Mouse (Mus musculus) cerebellum, adult 2 months (tissue): Measurements from ENCODE around the gene Stx6. TPM values are rescaled to one million over a fixed set of nuclear protein-coding genes. Genes with fewer than 3 reads are reported as not detected.
A peak's percentile ranks its signal among the peaks of the same experiment; 100 is the strongest.

Source experiments
- DNase-seq, 2 experiments: peaks; one replicate each; pipeline ENCODE4 v3.0.0; 2021
- H3K27ac ChIP-seq: fragments of 200-500 bp; 2 replicates; pipeline ENCODE4 v1.5.1; 2012; ENCODE audit warnings: low read length, control low read depth, inconsistent platforms; ENCODE audit not compliant: insufficient read depth
- H3K27me3 ChIP-seq: fragments of 200-500 bp; 2 replicates; pipeline ENCODE4 v1.6.1; 2012; ENCODE audit warnings: inconsistent platforms, mild to moderate bottlenecking, low read length, moderate library complexity; ENCODE audit not compliant: control insufficient read depth, insufficient read depth
- H3K4me1 ChIP-seq: fragments of 200-500 bp; 2 replicates; pipeline ENCODE4 v1.6.1; 2011; ENCODE audit warnings: low read length; ENCODE audit not compliant: control insufficient read depth, insufficient read depth
- H3K4me3 ChIP-seq: fragments of 200-500 bp; replicated peaks from 2 replicates; pipeline ENCODE3; 2011; ENCODE audit warnings: mild to moderate bottlenecking, low read depth, low read length, control low read depth; ENCODE audit not compliant: insufficient read depth
- CTCF ChIP-seq: fragments of 200-500 bp; IDR thresholded peaks from 2 replicates; pipeline ENCODE4 v1.5.1; 2011; ENCODE audit warnings: low read depth, mild to moderate bottlenecking, control low read depth, low read length, moderate library complexity, borderline replicate concordance; ENCODE audit not compliant: insufficient read depth
- POLR2A ChIP-seq: fragments of 200-500 bp; IDR thresholded peaks from 2 replicates; pipeline ENCODE4 v1.6.1; 2011; ENCODE audit warnings: low read length, control low read depth, borderline replicate concordance; ENCODE audit not compliant: insufficient read depth
- WGBS: fragments of 180-500 bp; shearing (Covaris S2); methylation state at CpG from one replicate; pipeline ENCODE4 v1.1.7; 2018; 5-methylcytosine and 5-hydroxymethylcytosine counted together
- polyA plus RNA-seq: library from polyadenylated mRNA; depleted of rRNA; stranded (reverse); fragments of >200 nt; gene quantifications from 2 replicates; pipeline ENCODE4 v1.2.3, GENCODE M21; 2012

The Stx6 gene
- polyA plus RNA-seq, 1 experiment = 83.2 TPM

DNA sequence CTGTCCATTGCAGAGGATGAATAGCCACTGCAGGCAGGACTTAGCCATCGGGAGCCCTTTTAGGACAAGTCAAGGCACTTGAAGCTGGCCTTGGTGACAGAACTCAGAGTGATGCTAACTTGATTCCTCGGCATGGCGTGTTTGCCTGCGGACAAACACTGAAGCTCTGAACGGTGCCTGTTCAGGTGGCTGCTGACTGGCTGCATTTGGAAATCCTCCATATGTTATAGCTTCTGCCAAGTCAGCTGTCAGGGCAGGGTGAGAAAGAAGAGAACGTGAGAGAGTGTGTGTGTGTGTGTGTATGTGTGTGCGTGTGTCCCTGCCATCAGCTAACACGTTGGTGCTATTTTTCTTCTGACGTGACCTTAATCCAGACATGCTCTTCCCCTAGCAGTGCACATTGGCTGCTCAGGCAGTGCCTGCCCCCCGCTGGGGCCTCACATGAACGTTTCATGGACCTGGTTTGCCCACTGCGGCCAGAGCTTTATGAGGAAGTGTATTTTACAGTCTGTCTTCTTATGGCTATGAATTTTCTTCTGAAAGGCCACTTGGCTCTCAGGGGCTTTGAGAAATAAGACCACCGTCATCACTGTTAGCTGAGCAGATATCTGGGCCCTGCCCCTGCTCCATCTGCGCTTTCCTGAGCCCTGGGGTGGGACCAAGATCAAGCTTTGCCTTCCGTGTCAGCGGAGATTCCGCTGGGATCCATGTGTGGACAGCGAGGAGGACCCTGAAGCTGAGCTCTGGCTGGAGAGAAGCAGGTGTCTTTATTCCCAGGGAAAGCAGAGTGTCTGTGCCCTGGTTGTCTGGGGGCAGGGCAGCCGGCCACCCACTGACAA is 47.5 kb downstream of the Stx6 start:
- no peak for TF ChIP-seq POLR2A
- no peak for TF ChIP-seq CTCF
- Histone ChIP-seq H3K27me3 (no peaks in the 10 kb centered on the region), H3K27ac (no peak overlapping the region), H3K4me1 (peaks cover 41% of the 10 kb centered on the region), H3K4me3 (no peak overlapping the region)
- 48% methylated on average over 19 of the region's 19 CpGs for WGBS
- DNase-seq = peak; percentile 39 to 60

DNA sequence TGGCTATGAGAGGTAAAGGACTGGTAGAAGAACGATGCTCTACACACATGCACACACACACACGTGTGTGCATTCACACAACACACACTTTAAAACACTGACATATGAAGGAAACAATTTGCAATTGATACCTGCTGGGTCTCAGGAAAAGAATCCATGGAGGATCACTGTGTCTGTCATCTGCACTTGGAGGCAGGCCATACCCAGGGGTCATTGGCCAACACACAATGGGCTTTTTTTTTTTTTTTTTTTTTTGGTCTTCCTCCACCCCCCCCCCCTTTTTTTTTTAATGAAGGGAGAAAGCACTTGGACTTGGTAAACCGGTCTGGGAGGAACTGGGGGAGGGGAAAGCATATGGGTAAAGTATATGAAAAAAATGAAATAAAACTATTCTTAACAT is 49.3 kb downstream of the Stx6 start:
- WGBS = 83% methylated on average over 3 of the region's 3 CpGs
- Histone ChIP-seq H3K27me3 (no peaks in the 10 kb centered on the region), H3K27ac (no peak overlapping the region), H3K4me3 (no peak overlapping the region), H3K4me1 (peaks cover 52% of the 10 kb centered on the region)
- TF ChIP-seq POLR2A (no peak), CTCF (no peak)
- no peak for DNase-seq

DNA sequence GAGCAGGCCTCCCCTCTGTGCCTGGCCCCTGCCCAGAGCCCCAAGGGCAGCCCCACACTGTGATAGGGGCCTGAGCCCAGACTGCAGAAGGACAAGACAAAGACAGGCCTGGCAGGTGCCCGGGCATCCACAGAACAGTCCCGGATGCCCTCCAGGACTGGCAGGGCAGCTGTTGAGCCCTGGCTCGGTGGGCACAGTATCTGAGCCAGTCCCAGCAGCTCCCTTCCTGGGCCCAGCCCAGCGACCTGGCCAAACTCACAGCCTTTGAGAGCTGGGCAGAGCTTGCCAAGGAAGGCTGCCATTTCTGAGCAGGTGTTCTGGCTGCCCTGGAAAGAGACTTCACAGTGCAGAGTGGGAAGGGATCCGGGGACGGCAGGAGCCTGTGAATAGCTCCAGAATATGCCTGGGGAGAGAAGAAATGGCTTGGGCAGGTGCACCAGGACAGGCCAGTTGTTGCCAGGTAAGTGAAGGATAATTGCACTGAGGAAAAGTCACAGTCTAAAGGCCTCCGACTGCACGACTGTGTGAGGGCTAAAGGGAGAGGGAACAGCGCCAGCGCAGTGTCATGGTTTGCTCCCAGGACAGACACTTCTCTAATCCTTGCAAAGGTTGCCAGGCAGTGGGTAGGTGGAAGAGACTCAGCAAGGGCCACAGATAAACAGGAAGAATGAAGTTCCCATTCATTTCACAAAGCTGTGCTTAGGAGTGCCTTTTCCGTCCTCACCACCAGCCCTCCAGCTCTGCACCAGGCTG is 51.7 kb downstream of the Stx6 start:
- Histone ChIP-seq H3K4me1 (peaks cover 61% of the 10 kb centered on the region), H3K27ac (0 out of 2 replicates have a peak overlapping the region, but pooled peaks have one; percentile 18), H3K27me3 (no peaks in the 10 kb centered on the region), H3K4me3 (no peak overlapping the region)
- 10% methylated on average over 11 of the region's 11 CpGs for WGBS
- TF ChIP-seq POLR2A (no peak), CTCF (no peak)
- peak; percentile 73 to 80 for DNase-seq

DNA sequence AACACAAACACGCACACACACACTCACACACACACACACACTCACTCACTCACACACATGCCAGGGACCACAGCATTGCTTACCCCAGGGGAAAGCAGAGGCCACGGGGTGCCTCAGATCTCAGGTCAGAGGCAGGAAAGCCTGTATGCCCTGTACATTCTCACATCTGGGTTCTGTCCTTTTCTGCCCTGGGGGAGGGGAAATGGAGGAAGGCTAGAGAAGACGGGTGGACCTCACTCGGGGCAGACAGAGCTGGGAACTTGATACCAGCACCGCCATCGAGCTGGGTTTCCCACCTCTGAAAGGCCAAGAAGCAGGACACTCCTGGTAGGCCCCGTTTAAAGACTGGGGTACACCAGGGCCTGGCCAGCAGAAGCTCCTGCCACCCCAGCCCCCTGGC is 52.5 kb downstream of the Stx6 start:
- DNase-seq = no peak
- Histone ChIP-seq H3K4me1 (peaks cover 61% of the 10 kb centered on the region), H3K27ac (no peak overlapping the region), H3K4me3 (no peak overlapping the region), H3K27me3 (no peaks in the 10 kb centered on the region)
- TF ChIP-seq POLR2A (no peak), CTCF (no peak)
- 77% methylated on average over 7 of the region's 7 CpGs for WGBS

DNA sequence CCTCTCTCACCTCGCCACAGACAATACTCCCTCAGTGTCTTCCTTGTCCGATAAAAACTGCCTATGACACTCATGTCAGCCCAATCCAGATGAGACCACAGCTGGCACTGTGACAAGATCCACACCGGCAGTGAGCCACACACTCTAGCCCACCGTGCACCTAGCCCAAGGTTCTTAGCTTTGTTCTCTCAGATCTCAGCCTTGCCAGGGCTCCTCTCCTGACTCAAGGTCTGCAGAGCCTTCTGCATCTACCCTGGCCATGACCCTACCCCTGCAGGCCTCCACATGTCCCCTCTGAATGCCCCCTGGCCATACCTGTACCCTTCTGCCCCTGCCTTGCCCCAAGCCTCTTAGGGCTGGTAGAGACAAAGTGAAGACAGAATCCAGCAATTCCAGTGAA is 53.6 kb downstream of the Stx6 start:
- no peaks in the 10 kb centered on the region for H3K27me3 ChIP-seq
- no peak for DNase-seq
- TF ChIP-seq POLR2A = no peak
- TF ChIP-seq CTCF = no peak
- no peak overlapping the region for H3K4me3 ChIP-seq
- H3K27ac ChIP-seq = no peak overlapping the region
- 66% methylated on average over 4 of the region's 4 CpGs for WGBS
- H3K4me1 ChIP-seq = peaks cover 70% of the 10 kb centered on the region

DNA sequence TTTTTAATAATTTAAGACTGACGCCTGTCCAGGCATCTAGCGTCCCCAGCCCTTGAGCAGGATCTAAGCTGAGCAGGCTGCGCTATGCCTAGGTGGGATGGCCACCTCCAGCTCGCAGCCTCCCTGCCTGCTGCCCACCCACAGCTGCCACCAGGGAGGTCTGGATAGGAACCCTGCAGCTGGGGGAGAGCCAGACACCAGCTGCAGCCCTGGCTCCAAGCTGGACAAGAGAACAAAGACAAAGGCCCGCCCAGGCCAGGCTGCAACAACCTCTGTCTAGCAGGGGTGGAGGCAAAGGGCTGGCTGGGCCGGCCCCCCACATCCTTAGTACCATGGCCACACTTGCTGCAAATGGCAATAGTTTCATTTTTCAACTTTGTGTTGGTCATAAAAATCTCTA is 54.0 kb downstream of the Stx6 start:
- DNase-seq = no peak
- H3K4me1 ChIP-seq = peaks cover 73% of the 10 kb centered on the region
- H3K27me3 ChIP-seq = no peaks in the 10 kb centered on the region
- 79% methylated on average over 6 of the region's 6 CpGs for WGBS
- H3K27ac ChIP-seq = no peak overlapping the region
- TF ChIP-seq CTCF (no peak), POLR2A (no peak)
- no peak overlapping the region for H3K4me3 ChIP-seq

DNA sequence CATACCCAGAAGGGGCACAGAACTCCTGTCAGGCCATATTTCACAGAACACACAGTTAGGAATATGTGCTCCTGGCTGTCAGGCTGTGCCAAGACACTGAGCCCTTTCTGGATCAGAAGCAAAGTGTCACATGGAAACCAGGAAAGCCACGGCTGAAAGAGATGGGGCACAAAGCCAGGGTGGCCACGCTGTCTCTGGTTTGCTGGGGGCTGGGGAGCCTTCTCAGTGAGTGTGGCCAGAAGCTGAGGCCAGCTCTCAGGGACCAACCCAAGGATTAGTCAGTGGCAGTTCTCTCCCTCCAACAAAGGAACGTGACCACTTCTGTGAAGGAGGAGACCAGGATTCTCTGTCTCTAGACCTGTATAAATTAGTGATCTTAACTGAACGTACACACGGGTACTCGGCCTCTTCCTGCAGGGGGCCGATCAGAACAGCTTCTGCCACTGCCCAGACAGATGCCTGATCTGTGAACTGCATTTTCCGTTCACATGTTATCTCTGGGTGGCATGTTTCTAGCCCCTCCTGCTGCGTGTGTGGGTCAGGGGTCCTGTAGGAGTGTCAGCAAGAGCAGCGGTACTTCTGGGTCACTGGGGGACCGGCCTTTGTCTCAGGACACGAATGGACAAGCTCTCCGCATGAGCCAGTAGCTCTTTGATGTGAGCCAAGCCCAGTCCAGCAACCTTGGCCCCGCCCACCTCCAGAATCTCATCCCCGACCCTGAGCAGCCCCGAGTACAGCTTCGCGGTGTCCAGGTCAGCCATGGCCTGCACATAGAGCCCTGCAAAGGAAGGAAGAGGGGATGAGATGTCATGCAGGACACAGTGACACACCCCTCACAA is 54.6 kb downstream of the Stx6 start:
- Histone ChIP-seq H3K27me3 (no peaks in the 10 kb centered on the region), H3K27ac (no peak overlapping the region), H3K4me3 (no peak overlapping the region), H3K4me1 (peaks cover 78% of the 10 kb centered on the region)
- no peak for DNase-seq
- WGBS = 51% methylated on average over 18 of the region's 18 CpGs
- no peak for TF ChIP-seq CTCF
- no peak for TF ChIP-seq POLR2A

DNA sequence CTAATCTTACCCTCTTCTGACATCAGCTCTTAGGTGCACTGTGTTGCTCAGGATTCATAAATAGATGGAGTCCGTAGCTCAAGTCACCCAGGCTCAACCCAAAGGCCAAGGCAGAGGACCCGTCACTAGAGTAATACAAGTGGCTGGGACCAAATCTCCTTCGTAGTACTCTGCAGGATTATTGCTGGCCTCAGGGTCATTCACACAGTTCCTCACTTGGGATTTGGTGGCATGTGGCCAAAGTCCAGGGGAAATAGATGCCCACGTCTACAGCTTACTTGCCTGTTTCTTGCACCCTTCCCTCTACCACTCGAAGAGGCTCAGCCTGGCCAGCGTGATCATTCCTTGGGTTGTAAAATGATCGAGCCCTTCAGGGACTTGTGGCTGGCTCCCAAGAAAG is 55.4 kb downstream of the Stx6 start:
- no peak overlapping the region for H3K27ac ChIP-seq

More for the DNA sequence above, 55.4 kb downstream of the Stx6 start:
- peaks cover 78% of the 10 kb centered on the region for H3K4me1 ChIP-seq
- H3K27me3 ChIP-seq = no peaks in the 10 kb centered on the region
- WGBS = 87% methylated on average over 7 of the region's 7 CpGs
- H3K4me3 ChIP-seq = no peak overlapping the region
- no peak for DNase-seq
- no peak for TF ChIP-seq CTCF
- TF ChIP-seq POLR2A = no peak
